Mouse (Mus musculus) embryonic facial prominence, embryonic 13.5 days (tissue): ENCODE results near the gene Adh7. TPM values are rescaled to one million over a fixed set of nuclear protein-coding genes. Genes with fewer than 3 reads are reported as not detected.

Experiments used
- ATAC-seq: fragments of 200-750 bp; cut with Nextera tagmentation; 2 replicates; pipeline ENCODE4 v1.8.0; 2017; ENCODE audit warnings: low read depth; ENCODE audit not compliant: insufficient number of reproducible peaks, insufficient read depth, low FRiP score, low TSS enrichment
- H3K27ac ChIP-seq: fragments of 300-500 bp; sonication (generic); 2 replicates; pipeline ENCODE4 v1.5.1; 2015; ENCODE audit warnings: moderate library complexity, mild to moderate bottlenecking, inconsistent platforms
- H3K27me3 ChIP-seq: fragments of 300-500 bp; sonication (generic); 2 replicates; pipeline ENCODE4 v1.6.1; 2015; ENCODE audit warnings: mild to moderate bottlenecking, inconsistent platforms
- H3K36me3 ChIP-seq: fragments of 300-500 bp; sonication (generic); 2 replicates; pipeline ENCODE4 v1.6.1; 2015; ENCODE audit warnings: mild to moderate bottlenecking, inconsistent platforms
- H3K4me1 ChIP-seq: fragments of 300-500 bp; sonication (generic); 2 replicates; pipeline ENCODE4 v1.6.1; 2015; ENCODE audit warnings: inconsistent platforms
- H3K4me2 ChIP-seq: fragments of 300-500 bp; sonication (generic); 2 replicates; pipeline ENCODE4 v1.6.1; 2015; ENCODE audit warnings: moderate library complexity, mild to moderate bottlenecking, inconsistent platforms
- H3K4me3 ChIP-seq: fragments of 300-500 bp; sonication (generic); 2 replicates; pipeline ENCODE4 v1.5.1; 2015; ENCODE audit warnings: mild to moderate bottlenecking, inconsistent platforms
- H3K9ac ChIP-seq: fragments of 300-500 bp; sonication (generic); 2 replicates; pipeline ENCODE4 v1.6.1; 2015; ENCODE audit warnings: mild to moderate bottlenecking, inconsistent platforms
- H3K9me3 ChIP-seq: fragments of 300-500 bp; sonication (generic); 2 replicates; pipeline ENCODE4 v1.6.1; 2016; ENCODE audit warnings: inconsistent platforms
- WGBS: fragments of 180-500 bp; shearing (Covaris S2); methylation state at CpG from one replicate; pipeline ENCODE4 v1.1.7; 2015; ENCODE audit warnings: mixed read lengths; 5-methylcytosine and 5-hydroxymethylcytosine counted together
- polyA plus RNA-seq: library from polyadenylated mRNA; unstranded; fragments of >200 nt; fragmentation: Nextera tagmentation; extraction: Ambion mirVana; gene quantifications from 2 replicates; pipeline ENCODE4 v1.2.1, GENCODE M21; 2015

Adh7 gene
- polyA plus RNA-seq, 1 experiment from 2014 or later = 3.6 TPM

DNA sequence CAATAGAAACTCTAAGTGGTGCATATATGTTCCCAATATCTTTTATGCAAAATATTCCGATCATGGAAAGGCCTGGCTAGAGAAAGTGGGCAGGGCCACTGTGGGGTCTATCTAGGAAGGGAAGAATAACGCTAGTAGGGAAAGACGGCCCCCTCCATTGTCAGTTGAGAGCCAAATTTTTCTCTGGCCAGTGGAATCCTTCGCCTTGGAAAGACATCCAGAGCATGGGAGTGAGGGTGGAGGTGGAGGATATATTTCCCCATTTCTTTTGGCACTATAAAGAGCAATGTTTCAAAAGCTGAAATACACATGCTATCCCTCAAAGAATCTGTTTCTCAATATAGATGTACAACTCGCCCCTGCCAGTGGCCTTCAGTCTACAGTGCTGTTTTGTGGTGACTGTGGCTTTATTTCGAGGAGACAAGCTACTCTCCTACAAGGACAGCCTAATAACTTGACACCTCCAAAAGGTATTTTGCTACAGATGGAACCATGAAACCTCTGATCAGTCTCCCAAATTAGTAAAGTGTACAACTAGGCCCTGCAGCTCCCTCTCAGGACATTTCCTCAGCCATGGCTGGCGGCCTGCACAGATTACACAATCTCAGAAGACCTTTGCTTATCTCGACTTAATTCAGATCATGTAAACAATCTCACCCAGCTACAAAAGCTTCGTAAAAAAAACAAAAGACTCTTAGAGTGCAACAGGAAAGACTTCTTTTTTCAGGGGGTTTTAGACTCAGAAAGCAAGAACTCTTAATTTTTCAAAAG is 38.4 kb downstream of the Adh7 start:
- H3K9me3 ChIP-seq = no peaks in the 10 kb centered on the region
- WGBS = 80% methylated on average over 9 of the region's 9 CpGs
- no peak overlapping the region for H3K9ac ChIP-seq
- no peaks in the 10 kb centered on the region for H3K36me3 ChIP-seq
- no peak overlapping the region for H3K4me3 ChIP-seq
- no peak overlapping the region for H3K27ac ChIP-seq
- no peaks in the 10 kb centered on the region for H3K27me3 ChIP-seq
- ATAC-seq = no peak
- no peak overlapping the region for H3K4me2 ChIP-seq
- peaks cover 4% of the 10 kb centered on the region; the same call in 1 of the 2 replicates for H3K4me1 ChIP-seq

- no peaks in the 10 kb centered on the region for H3K27me3 ChIP-seq
- 85% methylated on average over 11 of the region's 11 CpGs for WGBS
- H3K4me1 ChIP-seq = peaks cover 5% of the 10 kb centered on the region
Observed at GRCm38 (mm10) chr3:138260721-138261669, 43.4 kb downstream of the Adh7 start, which contains the start of gene Adh1. Gene Adh1 (plus strand): TSS chr3:138260991.

GRCm38 (mm10) chr3:138262568-138262967 is 45.0 kb downstream of the Adh7 start:
- no peaks in the 10 kb centered on the region for H3K9me3 ChIP-seq
- H3K27me3 ChIP-seq = no peaks in the 10 kb centered on the region
- no peak overlapping the region for H3K4me3 ChIP-seq
- H3K9ac ChIP-seq = no peak overlapping the region
- no peaks in the 10 kb centered on the region for H3K36me3 ChIP-seq
- H3K4me2 ChIP-seq = no peak overlapping the region
- H3K4me1 ChIP-seq = peaks cover 5% of the 10 kb centered on the region
- WGBS = 73% methylated on average over 4 of the region's 4 CpGs
- H3K27ac ChIP-seq = no peak overlapping the region
- no peak for ATAC-seq

More at GRCm38 (mm10) chr3:138260721-138261669, 43.4 kb downstream of the Adh7 start, which contains the start of gene Adh1:
- no peaks in the 10 kb centered on the region for H3K36me3 ChIP-seq
- H3K4me2 ChIP-seq = no peak within 1 kb of the TSS
- no peak for ATAC-seq
- no peak within 1 kb of the TSS for H3K9ac ChIP-seq
- no peak within 1 kb of the TSS for H3K4me3 ChIP-seq
- H3K9me3 ChIP-seq = no peaks in the 10 kb centered on the region
- no peak within 1 kb of the TSS for H3K27ac ChIP-seq

- H3K4me3 ChIP-seq = no peak overlapping the region
- no peak overlapping the region for H3K4me2 ChIP-seq
- H3K36me3 ChIP-seq = no peaks in the 10 kb centered on the region
- 54% methylated on average over 5 of the region's 5 CpGs for WGBS
- H3K27me3 ChIP-seq = no peaks in the 10 kb centered on the region
- ATAC-seq = no peak
- no peak overlapping the region for H3K9ac ChIP-seq
- H3K9me3 ChIP-seq = no peaks in the 10 kb centered on the region
- no peak overlapping the region for H3K27ac ChIP-seq
- peaks cover 5% of the 10 kb centered on the region for H3K4me1 ChIP-seq
Observed at GRCm38 (mm10) chr3:138263154-138263930, 45.8 kb downstream of the Adh7 start.

- WGBS = 71% methylated on average over 3 of the region's 3 CpGs
- no peaks in the 10 kb centered on the region for H3K9me3 ChIP-seq
- no peaks in the 10 kb centered on the region for H3K27me3 ChIP-seq
Observed at GRCm38 (mm10) chr3:138264648-138265047, 47.1 kb downstream of the Adh7 start.

DNA sequence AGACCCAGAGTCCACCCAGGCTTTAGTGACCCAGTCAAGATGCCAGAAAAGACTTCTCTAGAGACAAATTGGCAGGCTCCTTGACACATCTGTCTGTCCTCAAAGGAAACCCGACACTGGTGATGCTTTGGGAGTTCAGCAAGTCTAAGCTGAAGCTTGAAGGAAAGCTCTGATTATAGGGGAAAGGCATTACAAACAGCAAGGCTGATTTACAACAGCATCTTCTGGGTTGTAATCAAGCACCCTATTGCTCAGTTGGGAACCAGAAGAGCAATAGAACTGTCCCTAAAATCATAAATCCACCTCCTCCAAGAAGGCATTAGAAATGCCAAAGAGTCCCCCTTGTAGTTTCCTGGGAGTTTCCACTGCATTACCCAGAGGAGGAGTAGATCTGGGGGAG is 52.9 kb downstream of the Adh7 start:
- H3K27me3 ChIP-seq = no peaks in the 10 kb centered on the region
- H3K9me3 ChIP-seq = no peaks in the 10 kb centered on the region
- no peak overlapping the region for H3K9ac ChIP-seq
- WGBS = 27% methylated on average over 1 of the region's 1 CpGs
- no peak overlapping the region for H3K27ac ChIP-seq
- peaks cover 6% of the 10 kb centered on the region; the same call in 1 of the 2 replicates for H3K4me1 ChIP-seq
- no peak overlapping the region for H3K4me3 ChIP-seq
- H3K4me2 ChIP-seq = no peak overlapping the region
- no peaks in the 10 kb centered on the region for H3K36me3 ChIP-seq
- no peak for ATAC-seq

More at GRCm38 (mm10) chr3:138264648-138265047, 47.1 kb downstream of the Adh7 start:
- no peak overlapping the region for H3K4me3 ChIP-seq
- peaks cover 5% of the 10 kb centered on the region for H3K4me1 ChIP-seq
- no peak overlapping the region for H3K27ac ChIP-seq
- no peaks in the 10 kb centered on the region for H3K36me3 ChIP-seq
- ATAC-seq = no peak
- H3K9ac ChIP-seq = no peak overlapping the region
- H3K4me2 ChIP-seq = no peak overlapping the region

DNA sequence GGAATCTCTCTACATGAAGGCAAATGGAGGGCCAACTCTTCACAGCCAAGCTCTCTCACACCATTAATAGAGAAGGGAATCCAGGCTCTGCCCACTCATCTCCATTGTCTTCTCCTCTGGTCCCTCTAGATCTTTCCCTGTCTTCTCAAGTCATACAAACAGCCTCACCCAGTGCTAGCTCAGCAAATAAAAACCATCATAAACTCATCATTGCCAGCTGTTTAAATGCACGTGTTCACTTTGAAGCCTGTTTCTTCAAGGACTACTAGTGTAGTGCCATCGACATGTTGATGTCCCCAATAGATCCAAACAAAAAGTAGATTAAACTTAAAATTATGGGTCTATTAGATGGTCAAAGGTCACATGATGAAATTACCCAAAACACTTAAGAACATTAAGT is 53.7 kb downstream of the Adh7 start:
- no peak overlapping the region for H3K27ac ChIP-seq
- no peak overlapping the region for H3K4me2 ChIP-seq
- ATAC-seq = no peak
- no peak overlapping the region for H3K4me3 ChIP-seq
- H3K4me1 ChIP-seq = peaks cover 6% of the 10 kb centered on the region; the same call in 1 of the 2 replicates
- no peaks in the 10 kb centered on the region for H3K36me3 ChIP-seq
- H3K9me3 ChIP-seq = no peaks in the 10 kb centered on the region
- WGBS = 74% methylated on average over 2 of the region's 2 CpGs
- H3K9ac ChIP-seq = no peak overlapping the region
- H3K27me3 ChIP-seq = no peaks in the 10 kb centered on the region

DNA sequence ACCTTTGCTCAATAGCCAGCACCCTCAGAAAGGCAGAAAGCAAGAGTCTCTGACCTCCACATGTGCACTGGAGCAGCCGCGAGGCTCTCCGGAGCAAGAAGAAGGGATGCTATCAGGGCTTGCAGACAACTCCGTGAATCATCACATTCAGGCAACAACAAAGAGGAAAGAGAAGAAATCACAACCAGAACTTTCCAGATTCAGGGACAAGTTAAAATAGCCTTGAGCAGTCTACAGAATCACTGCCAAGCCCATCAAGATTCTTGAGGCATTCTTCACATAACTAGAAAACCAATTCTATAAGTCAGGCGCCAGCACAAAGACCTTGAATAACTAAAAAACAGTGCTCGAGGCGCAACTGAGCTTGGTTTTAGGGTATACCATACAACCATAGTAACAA is 55.5 kb downstream of the Adh7 start:
- no peaks in the 10 kb centered on the region for H3K27me3 ChIP-seq
- H3K4me3 ChIP-seq = no peak overlapping the region
- H3K9me3 ChIP-seq = no peaks in the 10 kb centered on the region
- H3K36me3 ChIP-seq = no peaks in the 10 kb centered on the region
- no peak overlapping the region for H3K9ac ChIP-seq
- peaks cover 6% of the 10 kb centered on the region; the same call in 1 of the 2 replicates for H3K4me1 ChIP-seq
- ATAC-seq = no peak
- no peak overlapping the region for H3K4me2 ChIP-seq
- WGBS = 73% methylated on average over 7 of the region's 7 CpGs
- H3K27ac ChIP-seq = no peak overlapping the region

GRCm38 (mm10) chr3:138275100-138275499 is 57.5 kb downstream of the Adh7 start:
- Histone ChIP-seq H3K36me3 (no peaks in the 10 kb centered on the region), H3K4me2 (no peak overlapping the region), H3K4me3 (no peak overlapping the region), H3K4me1 (peaks cover 6% of the 10 kb centered on the region; the same call in 1 of the 2 replicates), H3K9ac (no peak overlapping the region), H3K27ac (no peak overlapping the region), H3K27me3 (no peaks in the 10 kb centered on the region), H3K9me3 (no peaks in the 10 kb centered on the region)
- no peak for ATAC-seq
- 56% methylated on average over 3 of the region's 3 CpGs for WGBS

DNA sequence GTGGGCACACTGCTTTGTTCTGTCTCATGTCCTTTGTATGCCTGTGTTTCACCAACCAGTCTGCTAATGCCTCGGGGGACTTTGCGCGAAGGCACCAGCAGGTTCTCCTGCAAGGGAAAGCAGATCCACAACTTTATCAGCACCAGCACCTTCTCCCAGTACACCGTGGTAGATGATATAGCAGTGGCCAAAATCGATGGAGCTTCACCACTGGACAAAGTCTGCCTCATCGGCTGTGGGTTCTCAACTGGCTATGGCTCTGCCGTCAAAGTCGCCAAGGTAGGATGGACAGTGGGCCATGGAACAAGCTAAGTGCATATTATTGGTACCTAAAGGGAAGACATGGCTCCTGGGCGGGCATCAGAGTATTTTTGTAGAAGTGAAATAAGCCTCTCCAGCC is 65.0 kb downstream of the Adh7 start:
- Histone ChIP-seq H3K9me3 (no peaks in the 10 kb centered on the region), H3K27me3 (no peaks in the 10 kb centered on the region), H3K9ac (no peak overlapping the region), H3K36me3 (no peaks in the 10 kb centered on the region), H3K4me1 (no peaks in the 10 kb centered on the region), H3K4me2 (no peak overlapping the region), H3K4me3 (no peak overlapping the region), H3K27ac (no peak overlapping the region)
- ATAC-seq = no peak
- WGBS = 87% methylated on average over 9 of the region's 9 CpGs
